Mouse (Mus musculus) intestine, postnatal 0 days (tissue): ENCODE measurements around the gene Rcc1. TPM values are rescaled to one million over a fixed set of nuclear protein-coding genes. Genes with fewer than 3 reads are reported as not detected.

Experiments
- ATAC-seq: fragments of 200-750 bp; cut with Nextera tagmentation; 2 replicates; pipeline ENCODE4 v1.8.0; 2017; ENCODE audit warnings: mild to moderate bottlenecking, moderate TSS enrichment, moderate library complexity
- H3K27ac ChIP-seq: fragments of 300-500 bp; sonication (generic); 2 replicates; pipeline ENCODE4 v1.5.1; 2014; ENCODE audit warnings: mild to moderate bottlenecking, low read depth, low read length, moderate library complexity
- H3K27me3 ChIP-seq: fragments of 300-500 bp; sonication (generic); replicated peaks from 2 replicates; pipeline ENCODE4 v1.6.1; 2014; ENCODE audit warnings: low read length, mixed read lengths; ENCODE audit not compliant: control insufficient read depth, insufficient read depth
- H3K36me3 ChIP-seq: fragments of 300-500 bp; sonication (generic); 2 replicates; pipeline ENCODE4 v1.6.1; 2014; ENCODE audit warnings: mild to moderate bottlenecking, moderate library complexity; ENCODE audit not compliant: control insufficient read depth, insufficient read depth
- H3K4me1 ChIP-seq: fragments of 300-500 bp; sonication (generic); replicated peaks from 2 replicates; pipeline ENCODE4 v1.6.1; 2014; ENCODE audit warnings: antibody characterized with exemption, low read length, mixed read lengths; ENCODE audit not compliant: control insufficient read depth, insufficient read depth
- H3K4me2 ChIP-seq: fragments of 300-500 bp; sonication (generic); replicated peaks from 2 replicates; pipeline ENCODE4 v1.6.1; 2014; ENCODE audit warnings: low read depth, mild to moderate bottlenecking, moderate library complexity
- H3K4me3 ChIP-seq: fragments of 300-500 bp; sonication (generic); 2 replicates; pipeline ENCODE4 v1.5.1; 2014; ENCODE audit warnings: low read depth, low read length
- H3K9ac ChIP-seq: fragments of 300-500 bp; sonication (generic); 2 replicates; pipeline ENCODE4 v1.6.1; 2014; ENCODE audit warnings: mild to moderate bottlenecking, low read depth, low read length
- H3K9me3 ChIP-seq: fragments of 300-500 bp; sonication (generic); 2 replicates; pipeline ENCODE4 v1.6.1; 2016; ENCODE audit warnings: mixed run types; ENCODE audit not compliant: control insufficient read depth
- CTCF ChIP-seq: sonication (generic); IDR thresholded peaks from 2 replicates; pipeline ENCODE4 v1.5.1; 2016; ENCODE audit warnings: low read depth, mild to moderate bottlenecking, control low read depth, antibody characterized with exemption, moderate library complexity
- WGBS: fragments of 180-500 bp; shearing (Covaris S2); extraction: QIAGEN DNeasy Blood & Tissue Kit; methylation state at CpG from one replicate; pipeline ENCODE4 v1.1.7; 2014; 5-methylcytosine and 5-hydroxymethylcytosine counted together
- polyA plus RNA-seq: library from polyadenylated mRNA; unstranded; fragments of >200 nt; fragmentation: Nextera tagmentation; extraction: Ambion mirVana; gene quantifications from 2 replicates; pipeline ENCODE4 v1.2.1, GENCODE M21; 2015

Rcc1 gene
- polyA plus RNA-seq, 1 experiment from 2014 or later: 48.7 TPM

DNA sequence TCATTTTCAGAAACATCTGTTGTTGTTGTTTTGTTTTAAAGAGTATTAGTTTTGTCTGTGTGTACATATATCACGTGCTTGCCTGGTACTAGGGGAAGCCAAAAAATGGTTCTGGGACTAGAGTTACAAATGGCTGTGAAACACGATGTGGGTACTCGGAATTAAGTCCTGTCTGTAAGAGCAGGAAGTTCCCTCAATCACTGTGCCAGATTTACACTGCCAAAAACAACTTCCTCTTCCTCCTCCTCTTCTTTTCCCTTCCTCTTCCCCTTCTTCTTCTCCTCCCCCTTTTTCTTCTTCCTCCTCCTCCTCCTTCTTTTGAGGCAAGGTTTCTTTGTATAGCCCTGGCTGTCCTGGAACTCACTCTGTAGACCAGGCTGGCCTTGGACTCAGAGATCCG lies 28.9 kb upstream of the Rcc1 start:
- Histone ChIP-seq H3K9ac (no peak overlapping the region), H3K4me2 (no peak overlapping the region), H3K4me1 (no peaks in the 10 kb centered on the region), H3K4me3 (no peak overlapping the region), H3K27ac (no peak overlapping the region), H3K27me3 (no peaks in the 10 kb centered on the region), H3K36me3 (peaks cover 28% of the 10 kb centered on the region), H3K9me3 (no peaks in the 10 kb centered on the region)
- ATAC-seq: no peak
- WGBS: 82% methylated on average over 4 of the region's 4 CpGs
- TF ChIP-seq CTCF: no peak

DNA sequence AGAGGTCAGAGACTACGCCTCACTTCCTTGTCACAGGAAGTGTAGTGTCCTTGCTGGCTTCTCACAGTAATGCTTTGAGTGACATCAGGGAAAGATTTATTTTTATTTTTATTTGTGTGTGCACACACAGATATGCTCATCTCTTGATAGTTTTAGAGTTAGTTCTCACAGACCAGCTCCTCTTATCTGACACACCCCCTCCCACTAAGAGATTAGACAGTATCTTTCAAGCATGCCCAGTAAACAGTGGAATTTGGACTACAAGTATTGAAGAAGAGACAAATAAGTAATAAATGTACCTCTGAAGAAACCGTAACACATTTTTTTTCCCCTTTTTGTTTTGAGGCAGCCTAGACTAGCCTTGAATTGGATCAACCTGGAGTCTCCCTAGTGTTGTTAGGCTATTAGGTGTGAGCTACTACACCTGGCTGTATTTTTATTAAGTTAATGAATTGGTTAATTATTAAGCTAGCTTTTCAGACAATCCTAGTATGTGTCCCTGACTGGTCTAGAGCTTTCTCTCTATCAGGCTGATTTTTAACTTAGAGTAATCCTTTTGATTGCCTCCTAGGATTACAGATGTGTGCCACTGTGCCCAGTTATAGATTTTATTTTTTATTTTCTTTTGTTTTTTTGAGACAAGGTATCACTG lies 27.7 kb upstream of the Rcc1 start:
- Histone ChIP-seq H3K9me3 (no peaks in the 10 kb centered on the region), H3K27me3 (no peaks in the 10 kb centered on the region), H3K27ac (no peak overlapping the region), H3K4me1 (no peaks in the 10 kb centered on the region), H3K36me3 (peaks cover 29% of the 10 kb centered on the region), H3K4me2 (0 out of 2 replicates have a peak overlapping the region, but pooled peaks have one; percentile 6), H3K4me3 (no peak overlapping the region), H3K9ac (no peak overlapping the region)
- WGBS: 58% methylated on average over 2 of the region's 2 CpGs
- ATAC-seq: no peak
- TF ChIP-seq CTCF: no peak

DNA sequence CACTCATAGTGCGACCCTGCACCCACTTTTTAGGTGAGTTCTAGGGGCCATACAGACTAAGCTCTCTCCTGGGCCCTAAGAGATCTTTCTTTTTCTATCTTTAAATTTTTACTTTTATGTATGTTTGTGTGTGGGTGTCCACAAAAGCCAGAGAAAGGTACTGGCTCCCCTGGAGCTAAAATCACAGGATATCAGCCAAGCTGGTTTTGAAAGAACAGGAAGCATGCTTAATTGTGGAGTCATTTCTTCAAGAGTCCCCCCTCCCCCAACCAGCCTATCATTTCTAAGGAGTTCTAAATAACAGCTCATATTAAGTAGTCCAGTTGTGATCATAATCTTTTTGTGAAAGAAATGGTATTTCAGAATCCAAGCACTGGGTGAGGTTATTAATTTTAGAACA lies 20.4 kb upstream of the Rcc1 start:
- H3K27ac ChIP-seq: no peak overlapping the region
- no peaks in the 10 kb centered on the region for H3K9me3 ChIP-seq
- no peak for TF ChIP-seq CTCF
- H3K4me1 ChIP-seq: no peaks in the 10 kb centered on the region
- H3K4me3 ChIP-seq: no peak overlapping the region
- H3K27me3 ChIP-seq: no peaks in the 10 kb centered on the region
- no peak overlapping the region for H3K9ac ChIP-seq
- H3K36me3 ChIP-seq: peaks cover 65% of the 10 kb centered on the region
- ATAC-seq: no peak
- 93% methylated on average over 1 of the region's 1 CpGs for WGBS
- H3K4me2 ChIP-seq: no peak overlapping the region

DNA sequence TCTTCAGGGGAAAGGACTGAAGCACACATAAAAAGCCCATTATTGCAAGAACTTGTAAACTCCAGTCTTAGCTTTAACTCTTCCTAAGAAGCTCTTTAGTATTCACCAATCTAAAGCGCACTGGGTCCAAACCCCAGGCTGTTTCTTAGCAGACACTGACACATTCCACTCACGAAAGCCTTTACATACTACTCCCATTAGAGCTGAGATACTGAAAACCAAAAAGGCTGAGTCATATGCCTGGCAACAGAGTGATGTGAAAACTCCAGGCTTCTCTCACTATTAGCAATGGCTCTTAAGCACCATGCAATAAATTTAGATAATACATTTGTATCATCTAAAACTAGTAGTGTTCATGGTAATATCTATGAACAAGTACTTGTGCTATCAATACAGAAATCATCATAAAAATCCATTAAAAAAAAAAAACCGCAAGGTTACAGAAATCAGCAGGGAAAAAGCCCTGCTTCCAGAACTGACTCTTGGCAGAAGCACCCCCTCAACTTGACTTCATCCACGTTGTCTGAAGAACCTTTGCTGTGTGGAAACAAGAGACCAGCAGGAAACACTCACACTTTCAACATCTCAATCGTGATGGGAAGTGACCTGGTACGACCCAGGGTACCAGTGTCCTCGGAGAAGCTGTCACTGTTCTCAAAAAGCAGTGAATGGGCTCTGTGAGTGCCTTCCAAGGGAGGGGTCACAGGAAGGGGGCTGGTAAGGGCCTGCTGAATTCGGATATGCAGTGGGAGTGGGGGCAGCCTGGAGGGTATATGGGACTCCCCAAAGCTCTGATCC lies 16.7 kb upstream of the Rcc1 start:
- peaks cover 70% of the 10 kb centered on the region for H3K36me3 ChIP-seq
- no peak for TF ChIP-seq CTCF
- no peak for ATAC-seq

DNA sequence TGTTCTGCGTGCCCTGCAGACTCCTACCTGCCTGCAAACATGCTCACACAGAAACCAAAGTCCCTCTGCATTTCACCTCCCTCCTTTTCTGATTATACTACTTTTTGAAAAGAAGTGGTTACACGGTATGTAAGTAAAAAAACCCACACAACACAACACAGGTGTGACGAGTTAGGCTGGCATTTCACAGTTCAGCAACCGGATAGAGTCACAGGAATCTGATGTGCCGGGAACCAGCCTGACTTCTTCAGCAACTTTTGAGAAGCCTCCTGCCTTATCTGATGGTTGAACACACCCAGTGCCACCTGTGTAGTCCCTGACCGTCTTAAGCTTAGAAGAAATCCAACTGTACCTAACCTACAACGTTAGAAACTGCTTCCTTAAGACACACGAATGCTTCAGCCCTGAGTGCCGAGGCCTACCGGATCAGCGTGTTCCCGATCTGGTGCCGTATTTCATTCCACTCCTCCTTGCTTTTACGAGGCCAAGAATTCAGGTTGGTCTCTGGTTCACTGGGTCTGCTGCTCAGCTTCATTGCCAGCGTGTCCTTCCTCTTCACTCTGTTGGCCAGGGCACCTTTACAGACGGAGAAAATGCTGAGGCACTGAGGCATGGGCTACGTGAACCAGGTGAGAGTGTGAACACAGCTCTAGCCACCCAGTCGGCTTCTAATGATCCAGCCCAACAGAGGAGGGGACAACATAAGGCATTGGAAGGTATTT lies 14.2 kb upstream of the Rcc1 start:
- Histone ChIP-seq H3K9ac (no peak overlapping the region), H3K4me3 (no peak overlapping the region), H3K27ac (no peak overlapping the region), H3K4me1 (no peaks in the 10 kb centered on the region), H3K27me3 (no peaks in the 10 kb centered on the region), H3K9me3 (no peaks in the 10 kb centered on the region), H3K36me3 (peaks cover 83% of the 10 kb centered on the region), H3K4me2 (no peak overlapping the region)
- ATAC-seq: no peak
- 88% methylated on average over 18 of the region's 18 CpGs for WGBS
- TF ChIP-seq CTCF: no peak

More for the DNA sequence above, 16.7 kb upstream of the Rcc1 start:
- 83% methylated on average over 8 of the region's 8 CpGs for WGBS
- Histone ChIP-seq H3K4me1 (no peaks in the 10 kb centered on the region), H3K9me3 (no peaks in the 10 kb centered on the region), H3K4me2 (no peak overlapping the region), H3K4me3 (no peak overlapping the region), H3K27me3 (no peaks in the 10 kb centered on the region), H3K27ac (no peak overlapping the region), H3K9ac (no peak overlapping the region)

GRCm38 (mm10) chr4:132365450-132366060 lies 12.2 kb upstream of the Rcc1 start:
- H3K36me3 ChIP-seq: peaks cover 80% of the 10 kb centered on the region

More at GRCm38 (mm10) chr4:132365450-132366060, 12.2 kb upstream of the Rcc1 start:
- Histone ChIP-seq H3K4me1 (no peaks in the 10 kb centered on the region), H3K9ac (no peak overlapping the region), H3K27ac (no peak overlapping the region), H3K4me2 (no peak overlapping the region), H3K4me3 (no peak overlapping the region), H3K27me3 (no peaks in the 10 kb centered on the region), H3K9me3 (no peaks in the 10 kb centered on the region)
- ATAC-seq: no peak
- WGBS: 79% methylated on average over 13 of the region's 13 CpGs
- TF ChIP-seq CTCF: no peak
